Mouse (Mus musculus): ENCODE measurements around the gene Psma4.
A peak's percentile ranks its signal among the peaks of the same experiment; 100 is the strongest.
"Not testable (repeated sequence)": the region's sequence is repeated elsewhere in the genome, so short reads cannot be mapped to it uniquely, and the experiment has no call there.

Psma4 gene

DNA sequence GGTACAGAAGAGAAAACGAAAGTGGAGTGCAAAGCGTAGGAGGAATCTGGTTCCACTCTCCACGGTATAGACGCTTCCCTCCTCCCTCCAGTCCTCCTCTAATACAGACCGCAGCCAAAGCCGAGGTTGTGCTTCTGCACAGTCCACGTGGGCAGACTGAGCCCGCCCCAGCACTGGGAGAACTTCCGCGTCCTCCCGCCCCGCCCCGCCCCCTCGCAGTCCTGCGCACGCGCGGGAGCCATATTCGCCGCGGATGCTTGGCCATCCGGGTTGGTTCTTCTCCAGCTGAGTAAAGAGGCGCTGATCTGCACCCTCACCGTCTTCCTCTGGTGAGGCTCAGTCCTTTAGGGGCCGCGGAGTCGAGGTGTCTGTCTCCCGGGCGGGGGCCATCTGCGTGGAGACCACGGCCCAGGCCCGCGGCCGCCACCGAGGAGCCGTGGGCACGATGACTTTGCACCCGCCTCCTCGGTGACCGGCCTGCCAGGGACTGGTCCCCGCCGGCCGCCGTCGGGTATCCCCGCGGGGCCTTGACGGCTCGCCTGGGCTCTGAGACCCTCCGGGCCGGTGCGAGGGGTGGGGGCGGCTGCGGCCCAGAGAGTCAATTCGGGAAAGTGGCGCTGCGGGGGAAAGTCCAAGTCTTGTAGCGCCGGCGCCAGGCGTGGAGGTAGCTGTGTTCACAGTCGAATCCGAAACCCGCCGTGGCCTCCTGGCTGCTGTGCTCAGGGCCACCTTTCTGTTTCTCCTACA is at the start of gene Psma4, which contains the start of gene AY074887:
Gene Psma4, plus strand, starts transcription at position 216 of the 747 bp plus-strand sequence.
Gene AY074887, minus strand, starts transcription at position 424 of the 747 bp plus-strand sequence.
- DNase-seq (ENCODE audit: low read depth in 1 of 2, low spot score in 2 of 2) = peak; percentile 66 to 82

DNA sequence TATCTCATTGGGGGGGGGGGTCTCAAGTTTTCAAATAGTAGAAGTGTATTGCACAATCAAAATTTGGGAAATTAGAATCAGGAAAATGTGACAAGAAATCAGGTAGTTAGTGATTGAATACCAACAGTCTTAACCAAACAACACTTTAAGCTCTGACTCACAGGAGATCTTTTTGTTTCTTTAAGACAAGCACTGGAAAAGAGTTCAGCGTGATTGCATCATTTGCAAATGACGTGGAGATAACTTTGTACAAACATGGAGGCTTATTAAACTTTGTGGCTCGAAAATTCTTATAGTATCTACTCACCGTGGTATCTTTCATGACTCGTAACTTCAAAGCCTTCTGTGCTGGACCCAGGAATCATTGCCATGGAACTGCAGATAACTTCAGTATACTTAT is 41.1 kb upstream of the Psma4 start:
- DNase-seq (ENCODE audit: low read depth in 1 of 2, low spot score in 2 of 2) = no peak

GRCm38 (mm10) chr9:54915576-54915975 is 35.0 kb upstream of the Psma4 start:
- DNase-seq (ENCODE audit: low read depth in 1 of 2, low spot score in 2 of 2) = no peak

DNA sequence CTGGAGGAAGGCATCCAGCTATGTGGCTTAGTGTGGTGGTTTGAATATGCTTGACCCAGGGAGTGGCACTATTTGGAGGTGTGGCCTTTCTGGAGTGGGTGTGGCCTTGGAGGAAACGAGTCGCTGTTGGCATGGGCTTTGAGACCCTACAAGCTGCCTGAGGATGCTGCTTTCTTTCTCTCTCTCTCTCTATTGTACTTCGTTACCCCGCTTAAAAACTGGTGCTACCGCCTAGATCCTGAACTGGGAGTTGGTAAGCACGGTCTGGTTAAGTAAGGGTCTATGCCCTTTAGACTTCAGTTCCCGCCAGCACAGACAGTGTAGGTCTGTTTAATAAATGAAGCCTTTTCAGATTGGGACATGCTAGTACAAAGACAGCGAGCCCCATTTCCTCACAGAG is 34.2 kb upstream of the Psma4 start:
- DNase-seq (ENCODE audit: low read depth in 1 of 2, low spot score in 2 of 2) = no peak

- peak; percentile 9 to 46 for DNase-seq (ENCODE audit: low read depth in 1 of 2, low spot score in 2 of 2)
These were observed 33.4 kb upstream of the Psma4 start, which contains the start of gene Hykk for GRCm38 (mm10) chr9:54917010-54917677. Gene Hykk (plus strand): TSS chr9:54917283.

GRCm38 (mm10) chr9:54918191-54918590 is 32.4 kb upstream of the Psma4 start:
- no peak for DNase-seq (ENCODE audit: low read depth in 1 of 2, low spot score in 2 of 2)

- no peak for DNase-seq (ENCODE audit: low read depth in 1 of 2, low spot score in 2 of 2)
These were observed 31.8 kb upstream of the Psma4 start for GRCm38 (mm10) chr9:54918781-54919180.

DNA sequence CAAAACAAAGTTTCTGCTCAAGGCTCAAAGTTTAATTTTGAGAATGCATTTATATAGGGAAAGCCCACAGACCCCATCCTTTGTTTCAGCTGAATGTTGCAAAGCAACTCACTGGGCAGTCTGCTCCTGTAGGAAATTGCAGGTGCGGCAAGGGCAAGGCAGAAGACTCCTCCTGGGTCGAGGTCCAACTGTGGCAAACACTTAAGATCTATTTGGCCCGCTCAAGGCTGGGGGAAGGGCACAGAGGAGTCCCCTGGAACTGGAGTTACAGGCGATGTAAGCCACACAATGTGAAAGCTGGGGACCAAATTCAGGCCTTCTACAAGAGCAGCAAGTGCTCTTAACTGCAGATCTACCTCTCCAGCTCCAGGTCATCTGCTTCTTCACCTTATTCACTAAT is 30.6 kb upstream of the Psma4 start:
- no peak for DNase-seq (ENCODE audit: low read depth in 1 of 2, low spot score in 2 of 2)

DNA sequence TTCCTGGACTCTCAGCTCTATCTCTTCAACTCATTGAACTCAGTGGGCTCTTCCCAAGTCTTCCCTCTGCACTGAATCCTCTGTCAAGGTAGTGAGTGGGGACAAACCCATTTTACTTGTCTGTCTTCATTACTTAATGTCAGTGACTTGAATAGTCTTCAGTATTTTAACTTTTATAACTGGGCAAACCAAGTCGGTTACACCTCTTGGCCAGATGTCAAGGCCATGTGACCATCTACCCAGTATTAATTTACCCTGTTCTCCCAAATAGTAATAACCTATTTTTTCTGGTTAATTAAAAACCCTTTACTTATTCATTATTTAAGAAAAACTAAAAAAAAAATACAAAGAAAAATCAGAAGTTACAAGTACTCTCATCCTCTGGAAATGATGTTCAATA is 19.8 kb upstream of the Psma4 start:
- no peak for DNase-seq (ENCODE audit: low read depth in 1 of 2, low spot score in 2 of 2)

GRCm38 (mm10) chr9:54931765-54932164 is 18.8 kb upstream of the Psma4 start:
- DNase-seq (ENCODE audit: low read depth in 1 of 2, low spot score in 2 of 2) = no peak

DNA sequence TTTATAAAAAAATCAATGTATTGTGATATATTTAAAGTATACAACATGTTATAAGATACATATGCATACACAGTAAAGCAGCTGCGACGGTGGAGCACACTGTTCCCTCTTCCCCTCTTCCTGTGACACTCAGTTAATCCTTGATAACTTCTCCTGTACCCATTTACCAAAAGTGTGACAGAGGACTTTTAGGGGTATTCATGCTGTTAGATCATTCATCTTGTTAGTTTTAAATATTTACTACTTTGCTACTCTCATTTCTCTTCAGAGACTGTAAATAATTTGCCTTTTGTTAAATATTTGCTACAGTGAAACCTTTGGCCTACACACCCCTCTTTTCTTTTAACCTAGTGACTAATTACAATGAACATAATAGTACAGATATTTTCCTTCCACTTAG is 18.2 kb upstream of the Psma4 start:
- DNase-seq (ENCODE audit: low read depth in 1 of 2, low spot score in 2 of 2) = no peak

- no peak for DNase-seq (ENCODE audit: low read depth in 1 of 2, low spot score in 2 of 2)
These were observed 8.5 kb upstream of the Psma4 start for GRCm38 (mm10) chr9:54942071-54942470.

- DNase-seq (ENCODE audit: low read depth in 1 of 2, low spot score in 2 of 2) = no peak
These were observed 6.1 kb upstream of the Psma4 start for GRCm38 (mm10) chr9:54944467-54944866.

DNA sequence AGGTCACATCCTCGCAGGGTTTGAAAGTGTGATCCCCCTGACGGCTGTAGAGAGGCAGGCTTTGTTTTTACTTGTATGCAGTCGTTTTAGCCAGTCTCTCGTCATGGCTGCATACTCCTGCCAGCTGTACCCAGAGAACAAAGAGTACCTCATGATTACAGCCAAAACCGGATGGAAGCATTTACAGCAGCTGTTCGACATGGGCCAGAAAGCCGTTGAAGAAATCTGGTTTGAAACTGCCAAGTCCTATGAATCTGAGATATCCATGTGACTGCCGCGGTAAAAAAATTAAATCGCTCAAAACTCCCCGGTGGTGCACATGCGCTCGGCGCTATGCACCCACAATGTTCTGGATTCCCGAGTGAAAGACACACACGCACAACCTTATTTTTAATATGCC is 4.3 kb upstream of the Psma4 start:
- DNase-seq (ENCODE audit: low read depth in 1 of 2, low spot score in 2 of 2) = no peak

DNA sequence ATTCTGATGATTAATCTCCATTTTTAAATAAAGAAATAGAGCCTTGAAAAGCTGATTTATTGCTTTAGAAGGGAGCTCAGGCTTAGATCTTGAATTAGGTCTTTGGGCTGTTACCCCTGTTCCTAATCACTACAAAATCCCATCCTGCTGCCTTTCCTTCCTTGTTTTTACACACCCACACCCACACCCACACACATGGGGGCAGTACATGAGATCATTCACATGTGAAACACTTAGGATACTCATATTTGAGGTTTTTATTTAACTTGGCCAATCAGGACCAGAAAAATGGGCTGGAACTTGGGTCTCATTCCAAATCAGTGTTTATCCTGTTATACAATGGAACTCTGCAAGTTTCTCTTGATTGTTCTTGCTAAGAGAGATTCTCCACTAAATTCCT is 1.1 kb upstream of the Psma4 start:
- DNase-seq (ENCODE audit: low read depth in 1 of 2, low spot score in 2 of 2) = no peak

DNA sequence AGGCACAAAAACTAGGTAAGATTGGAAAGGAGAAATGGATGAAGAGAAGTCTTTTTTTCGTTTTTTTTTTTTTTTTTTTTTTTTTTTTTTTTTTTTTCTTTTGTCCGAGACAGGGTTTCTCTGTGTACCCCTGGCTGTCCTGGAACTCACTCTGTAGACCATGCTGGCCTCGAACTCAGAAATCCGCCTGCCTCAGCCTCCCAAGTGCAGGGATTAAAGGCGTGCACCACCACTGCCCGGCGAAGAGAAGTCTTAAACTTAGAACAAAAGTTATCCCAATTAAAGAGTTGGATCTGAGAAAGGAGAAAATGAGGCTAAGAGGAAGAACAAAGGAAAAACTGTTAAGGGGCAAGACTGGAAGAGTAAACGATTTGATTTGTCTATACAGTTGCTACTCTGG is 428 bp upstream of the Psma4 start:
- DNase-seq (ENCODE audit: low read depth in 1 of 2, low spot score in 2 of 2) = not testable (repeated sequence)

- no peak for DNase-seq (ENCODE audit: low read depth in 1 of 2, low spot score in 2 of 2)
These were observed 10.5 kb downstream of the Psma4 start for GRCm38 (mm10) chr9:54961059-54961458.

- DNase-seq (ENCODE audit: low read depth in 1 of 2, low spot score in 2 of 2) = peak in 1 of 2 experiments; percentile 8
These were observed 13.1 kb downstream of the Psma4 start for GRCm38 (mm10) chr9:54963669-54964068.

DNA sequence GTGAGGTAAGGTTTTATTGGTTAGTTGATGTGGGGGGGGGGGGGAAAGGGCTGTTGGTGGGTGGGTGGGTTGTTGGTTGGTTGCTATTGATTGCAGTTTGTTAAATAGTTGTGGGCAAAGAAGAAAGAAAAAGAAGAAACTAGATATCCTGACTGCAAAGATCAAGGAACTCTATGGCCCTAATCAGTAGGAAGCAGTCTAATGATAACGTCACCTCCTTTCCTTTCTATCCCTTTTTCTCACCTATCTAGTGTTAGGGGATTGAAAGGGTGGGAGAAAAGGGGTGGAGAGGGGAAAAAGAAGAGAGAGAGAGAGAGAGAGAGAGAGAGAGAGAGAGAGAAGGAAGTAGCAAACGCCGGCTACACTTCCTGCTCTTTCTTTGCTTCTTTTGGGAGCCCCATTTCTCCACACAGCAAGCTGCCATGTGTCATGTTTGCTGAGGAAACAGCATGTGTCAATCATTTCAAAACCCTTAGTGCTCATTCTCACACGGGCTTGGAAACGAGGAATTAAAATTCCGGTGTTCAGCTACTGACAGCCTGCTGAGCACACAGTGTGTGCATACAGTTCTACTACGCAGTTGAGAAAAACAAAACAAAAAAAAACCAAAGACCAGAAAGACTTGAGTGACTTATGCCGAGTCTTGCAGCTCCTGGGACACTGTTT is 19.5 kb downstream of the Psma4 start:
- no peak for DNase-seq (ENCODE audit: low read depth in 1 of 2, low spot score in 2 of 2)

GRCm38 (mm10) chr9:54980674-54981073 is 30.1 kb downstream of the Psma4 start, which contains the start of gene Chrna5:
Gene Chrna5 (plus strand): TSS chr9:54980880.
- DNase-seq (ENCODE audit: low read depth in 1 of 2, low spot score in 2 of 2) = no peak

GRCm38 (mm10) chr9:54981291-54982191 is 31.0 kb downstream of the Psma4 start:
- no peak for DNase-seq (ENCODE audit: low read depth in 1 of 2, low spot score in 2 of 2)
